Mouse (Mus musculus) heart, embryonic 16.5 days (tissue): ENCODE results near the gene 1700088E04Rik. TPM values are rescaled to one million over a fixed set of nuclear protein-coding genes. Genes with fewer than 3 reads are reported as not detected.

Experiments used
- polyA plus RNA-seq: library from polyadenylated mRNA; unstranded; fragments of >200 nt; fragmentation: Nextera tagmentation; extraction: Ambion mirVana; gene quantifications from 2 replicates; pipeline ENCODE4 v1.2.1, GENCODE M21; 2015

Gene 1700088E04Rik
- polyA plus RNA-seq, 1 experiment from 2014 or later, result 11.0 TPM

Other genes starting within 250 kb of the 1700088E04Rik start
- gene Gm49510, start 241.6 kb downstream of the 1700088E04Rik start, polyA plus RNA-seq, result 0.20 and 0.41 TPM in 2 replicates
- gene Sh3bp1, start 241.5 kb downstream of the 1700088E04Rik start, polyA plus RNA-seq, result 19.8 and 20.0 TPM in 2 replicates
- gene Pdxp, start 227.3 kb downstream of the 1700088E04Rik start, polyA plus RNA-seq, result 16.9 and 18.3 TPM in 2 replicates
- 718 and 722 TPM in 2 replicates for gene Lgals1, start 214.5 kb downstream of the 1700088E04Rik start, polyA plus RNA-seq
- gene Nol12, start 206.3 kb downstream of the 1700088E04Rik start, polyA plus RNA-seq, result 28.3 and 33.7 TPM in 2 replicates
- gene Triobp, start 193.5 kb downstream of the 1700088E04Rik start, polyA plus RNA-seq, result 47.9 and 53.7 TPM in 2 replicates
- gene H1f0, start 112.8 kb downstream of the 1700088E04Rik start, polyA plus RNA-seq, result 301 and 315 TPM in 2 replicates
- gene Galr3, start 99.4 kb downstream of the 1700088E04Rik start, polyA plus RNA-seq, result not detected in 2 replicates
- 28.4 and 28.5 TPM in 2 replicates for gene Ankrd54, start 78.4 kb downstream of the 1700088E04Rik start, polyA plus RNA-seq
- 151 and 161 TPM in 2 replicates for gene Eif3l, start 66.1 kb downstream of the 1700088E04Rik start, polyA plus RNA-seq
- gene Micall1, start 32.4 kb downstream of the 1700088E04Rik start, polyA plus RNA-seq, result 21.1 and 23.2 TPM in 2 replicates
- gene Polr2f, start 244 bp downstream of the 1700088E04Rik start, polyA plus RNA-seq, result 222 and 262 TPM in 2 replicates
- gene Sox10, start 24.0 kb upstream of the 1700088E04Rik start, polyA plus RNA-seq, result 0.39 and 0.59 TPM in 2 replicates
- gene Pick1, start 87.9 kb upstream of the 1700088E04Rik start, polyA plus RNA-seq, result 36.5 and 37.9 TPM in 2 replicates
- 0.63 and 0.67 TPM in 2 replicates for gene Gm49486, start 88.1 kb upstream of the 1700088E04Rik start, polyA plus RNA-seq
- 0.47 and 0.95 TPM in 2 replicates for gene Slc16a8, start 113.5 kb upstream of the 1700088E04Rik start, polyA plus RNA-seq
- 14.2 and 17.3 TPM in 2 replicates for gene Baiap2l2, start 144.3 kb upstream of the 1700088E04Rik start, polyA plus RNA-seq
- gene Pla2g6, start 187.1 kb upstream of the 1700088E04Rik start, polyA plus RNA-seq, result 12.1 and 13.7 TPM in 2 replicates
- 3.9 and 4.1 TPM in 2 replicates for gene Maff, start 205.4 kb upstream of the 1700088E04Rik start, polyA plus RNA-seq